Mouse (Mus musculus) testis, adult 2 months (tissue): ENCODE measurements at regions not wholly inside any gene's neighbourhood (a gene's known extent, or its start where the extent isn't known, plus 50 kb on each side); places are given as distances from the start of the nearest gene placed in this dataset.

Source experiments
- CTCF ChIP-seq: fragments of 200-500 bp; IDR thresholded peaks from 2 replicates; pipeline ENCODE4 v1.5.1; 2012; ENCODE audit warnings: low read depth, mild to moderate bottlenecking, inconsistent platforms, low read length, moderate library complexity; ENCODE audit not compliant: control insufficient read depth, insufficient read depth, insufficient replicate concordance
- POLR2A ChIP-seq: fragments of 200-500 bp; IDR thresholded peaks from 2 replicates; pipeline ENCODE4 v1.6.1; 2012; ENCODE audit warnings: low read depth, mild to moderate bottlenecking, inconsistent platforms, low read length, moderate library complexity; ENCODE audit not compliant: control insufficient read depth

GRCm38 (mm10) chr8:113541437-113541836 is 94.0 kb upstream of the Mon1b start:
- TF ChIP-seq CTCF (no peak), POLR2A (no peak)
